9 mouse cellular contexts compared by ENCODE assay signal in the genomic region with DNA sequence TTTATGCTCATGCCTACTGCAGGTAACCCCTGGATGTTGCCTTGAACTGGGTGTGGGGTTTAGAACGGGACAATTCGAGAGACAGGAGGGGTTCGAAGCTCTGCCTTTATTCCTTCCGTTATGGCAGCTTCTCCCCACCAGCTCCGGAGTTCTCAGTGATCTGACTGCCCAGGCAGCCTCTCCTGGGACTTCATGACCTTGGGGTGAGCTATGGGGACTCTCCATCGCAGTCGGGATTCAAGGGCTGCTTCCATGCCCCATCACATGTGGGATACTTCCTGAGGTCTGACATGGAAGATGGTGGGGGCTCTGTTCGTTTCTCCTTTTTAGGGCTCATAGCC. TPM values are rescaled to one million over a fixed set of nuclear protein-coding genes. Genes with fewer than 3 reads are reported as not detected.
A peak's percentile ranks its signal among the peaks of the same experiment; 100 is the strongest.
DNase-seq lines count a peak whose midpoint lies in the region; ATAC-seq lines count a peak whose summit lies in the region.
"Had no signal": no experiment of that assay in that cellular context is flagged by ENCODE, and none has a peak within 500 bp of the region (broad histone marks: within the 10 kb centered on the region; RNA-seq: fewer than 3 reads in every experiment).

No protein-coding gene starts in this region.

- H3K27me3 ChIP-seq in kidney, embryonic 14.5 days (ENCODE audit: control insufficient read depth, insufficient read depth, low read length) = peaks cover 31% of the 10 kb centered on the region
- H3K27me3 ChIP-seq in limb, embryonic 13.5 days = peaks cover 63% of the 10 kb centered on the region

- H3K9me3 ChIP-seq in kidney, embryonic 14.5 days (ENCODE audit: control insufficient read depth, low read length) = no peaks in the 10 kb centered on the region
- no peaks in the 10 kb centered on the region for H3K9me3 ChIP-seq in limb, embryonic 13.5 days

- no peaks in the 10 kb centered on the region for H3K36me3 ChIP-seq in kidney, embryonic 14.5 days (ENCODE audit: control insufficient read depth, insufficient read depth, low read length)
- H3K36me3 ChIP-seq in limb, embryonic 13.5 days = no peaks in the 10 kb centered on the region

- peak overlapping the region; percentile 100 for H3K4me2 ChIP-seq in kidney, embryonic 14.5 days (replicated peaks; ENCODE audit: low read depth, low read length)
- H3K4me2 ChIP-seq in limb, embryonic 13.5 days (replicated peaks) = peak overlapping the region; percentile 97

- no peak for ATAC-seq in kidney, embryonic 14.5 days (ENCODE audit: low FRiP score, low TSS enrichment)
- ATAC-seq in limb, embryonic 13.5 days (ENCODE audit: low FRiP score, low read depth) = no peak

- WGBS in kidney, embryonic 14.5 days = 13% methylated on average over 8 of the region's 8 CpGs
- 10% methylated on average over 8 of the region's 8 CpGs for WGBS in limb, embryonic 13.5 days

- H3K4me1 ChIP-seq in kidney, embryonic 14.5 days (ENCODE audit: control insufficient read depth, insufficient read depth, low read length) = peaks cover 30% of the 10 kb centered on the region
- H3K4me1 ChIP-seq in brown adipose tissue, adult 24 weeks (ENCODE audit: control insufficient read depth, insufficient read depth, insufficient read length, low read length) = peaks cover 5% of the 10 kb centered on the region; the same call in 1 of the 2 replicates
- H3K4me1 ChIP-seq in limb, embryonic 13.5 days = peaks cover 19% of the 10 kb centered on the region

- peak overlapping the region; percentile 56 for H3K4me3 ChIP-seq in kidney, embryonic 14.5 days (ENCODE audit: low read length)
- peak overlapping the region; percentile 59 for H3K4me3 ChIP-seq in brown adipose tissue, adult 24 weeks (ENCODE audit: insufficient read depth, low read depth, low read length)
- peak overlapping the region; percentile 61; the same call in 1 of the 2 replicates for H3K4me3 ChIP-seq in limb, embryonic 13.5 days

- no peak overlapping the region for H3K27ac ChIP-seq in kidney, embryonic 14.5 days (ENCODE audit: low read depth, low read length)
- peak overlapping the region; percentile 6 for H3K27ac ChIP-seq in brown adipose tissue, adult 24 weeks (replicated peaks; ENCODE audit: low read depth, low read length)
- no peak overlapping the region for H3K27ac ChIP-seq in limb, embryonic 13.5 days

- no peak overlapping the region for H3K9ac ChIP-seq in kidney, embryonic 14.5 days (ENCODE audit: low read depth, low read length)
- no peak overlapping the region for H3K9ac ChIP-seq in limb, embryonic 13.5 days

- DNase-seq in kidney, postnatal 25 days = no peak
- peak; percentile 48 to 54 for DNase-seq in B cell, adult 2 months
- no peak for DNase-seq in cerebellum, adult 9-10 months
- DNase-seq in spleen, postnatal 14 days (ENCODE audit: low spot score in 2 of 2) = no peak
- no peak for DNase-seq in ovary, postnatal 36 days (ENCODE audit: low spot score)

RNA-seq across cellular contexts. Expression of gene Irf5, which starts 1.7 kb away (rescaled TPM):
- polyA plus RNA-seq in kidney, embryonic 14.5 days (2014; fragmentation: Nextera tagmentation; extraction: Ambion mirVana) = 4.5 and 5.0 TPM in 2 replicates
- polyA plus RNA-seq in brown adipose tissue, adult 24 weeks (2012; ENCODE audit: insufficient read depth, insufficient read length, missing spikeins) = 2.0 and 2.6 TPM in 2 replicates
- polyA plus RNA-seq in limb, embryonic 13.5 days (2015; fragmentation: Nextera tagmentation; extraction: Ambion mirVana) = 2.7 and 3.6 TPM in 2 replicates

RNA-seq across cellular contexts. Expression of gene Kcp, which starts 20.4 kb away (rescaled TPM):
- polyA plus RNA-seq in kidney, embryonic 14.5 days (2014; fragmentation: Nextera tagmentation; extraction: Ambion mirVana) = 30.0 and 32.8 TPM in 2 replicates
- 12.6 and 26.4 TPM in 2 replicates for polyA plus RNA-seq in brown adipose tissue, adult 24 weeks (2012; ENCODE audit: insufficient read depth, insufficient read length, missing spikeins)
- polyA plus RNA-seq in limb, embryonic 13.5 days (2015; fragmentation: Nextera tagmentation; extraction: Ambion mirVana) = 37.4 and 37.8 TPM in 2 replicates

RNA-seq across cellular contexts. Expression of gene Atp6v1fnb, which starts 56.9 kb away (rescaled TPM):
- 0.49 TPM in 1 of 2 replicates, not detected in the other for polyA plus RNA-seq in kidney, embryonic 14.5 days (2014; fragmentation: Nextera tagmentation; extraction: Ambion mirVana)
- not detected in 2 replicates for polyA plus RNA-seq in brown adipose tissue, adult 24 weeks (2012; ENCODE audit: insufficient read depth, insufficient read length, missing spikeins)
- 0.50 TPM in 1 of 2 replicates, not detected in the other for polyA plus RNA-seq in limb, embryonic 13.5 days (2015; fragmentation: Nextera tagmentation; extraction: Ambion mirVana)
- polyA plus RNA-seq: large intestine, adult 2 months had no signal

Comparison
In these comparisons a context has a peak if more than half of its experiments do, and no peak if none do; other contexts are left out.
1. DNase-seq: peak in B cell, adult 2 months (2 of 2); none in kidney, postnatal 25 days (0 of 2), cerebellum, adult 9-10 months (single experiment), spleen, postnatal 14 days (0 of 2) and ovary, postnatal 36 days (single experiment).
2. Peak in every context shown above with its lines, with median percentiles within 50 percentile points of each other: H3K4me3 ChIP-seq.